Mouse (Mus musculus) heart, embryonic 16.5 days (tissue): ENCODE data around the gene Tppp2. TPM values are rescaled to one million over a fixed set of nuclear protein-coding genes. Genes with fewer than 3 reads are reported as not detected.
A peak's percentile ranks its signal among the peaks of the same experiment; 100 is the strongest.

Experiments
- ATAC-seq: fragments of 200-750 bp; cut with Nextera tagmentation; replicated peaks from 2 replicates; pipeline ENCODE4 v1.8.0; 2017; ENCODE audit warnings: moderate number of reproducible peaks; ENCODE audit not compliant: insufficient read depth, low FRiP score; ENCODE audit errors: extremely low read depth
- H3K27ac ChIP-seq: fragments of 300-500 bp; sonication (generic); 2 replicates; pipeline ENCODE4 v1.5.1; 2014; ENCODE audit warnings: mild to moderate bottlenecking, low read length, control low read depth, moderate library complexity
- H3K27me3 ChIP-seq: fragments of 300-500 bp; sonication (generic); 2 replicates; pipeline ENCODE4 v1.6.1; 2014; ENCODE audit warnings: low read length, mixed read lengths; ENCODE audit not compliant: control insufficient read depth, insufficient read depth
- H3K36me3 ChIP-seq: fragments of 300-500 bp; sonication (generic); 2 replicates; pipeline ENCODE4 v1.6.1; 2014; ENCODE audit not compliant: control insufficient read depth, insufficient read depth
- H3K4me1 ChIP-seq: fragments of 300-500 bp; sonication (generic); 2 replicates; pipeline ENCODE4 v1.6.1; 2014; ENCODE audit warnings: low read length, mixed read lengths; ENCODE audit not compliant: control insufficient read depth, insufficient read depth
- H3K4me2 ChIP-seq: fragments of 300-500 bp; sonication (generic); 2 replicates; pipeline ENCODE4 v1.6.1; 2014; ENCODE audit warnings: low read depth, mild to moderate bottlenecking, control low read depth, low read length
- H3K4me3 ChIP-seq: fragments of 300-500 bp; sonication (generic); 2 replicates; pipeline ENCODE4 v1.5.1; 2014; ENCODE audit warnings: mild to moderate bottlenecking, control low read depth, low read length
- H3K9ac ChIP-seq: fragments of 300-500 bp; sonication (generic); 2 replicates; pipeline ENCODE4 v1.6.1; 2014; ENCODE audit warnings: low read length, control low read depth
- H3K9me3 ChIP-seq: fragments of 300-500 bp; sonication (generic); replicated peaks from 2 replicates; pipeline ENCODE4 v1.6.1; 2016; ENCODE audit warnings: low read length; ENCODE audit not compliant: control insufficient read depth
- WGBS: fragments of 180-500 bp; shearing (Covaris S2); extraction: QIAGEN DNeasy Blood & Tissue Kit; methylation state at CpG from one replicate; pipeline ENCODE4 v1.1.7; 2014; 5-methylcytosine and 5-hydroxymethylcytosine counted together
- polyA plus RNA-seq: library from polyadenylated mRNA; unstranded; fragments of >200 nt; fragmentation: Nextera tagmentation; extraction: Ambion mirVana; gene quantifications from 2 replicates; pipeline ENCODE4 v1.2.1, GENCODE M21; 2015

The Tppp2 gene
- polyA plus RNA-seq, 1 experiment from 2014 or later = not detected

DNA sequence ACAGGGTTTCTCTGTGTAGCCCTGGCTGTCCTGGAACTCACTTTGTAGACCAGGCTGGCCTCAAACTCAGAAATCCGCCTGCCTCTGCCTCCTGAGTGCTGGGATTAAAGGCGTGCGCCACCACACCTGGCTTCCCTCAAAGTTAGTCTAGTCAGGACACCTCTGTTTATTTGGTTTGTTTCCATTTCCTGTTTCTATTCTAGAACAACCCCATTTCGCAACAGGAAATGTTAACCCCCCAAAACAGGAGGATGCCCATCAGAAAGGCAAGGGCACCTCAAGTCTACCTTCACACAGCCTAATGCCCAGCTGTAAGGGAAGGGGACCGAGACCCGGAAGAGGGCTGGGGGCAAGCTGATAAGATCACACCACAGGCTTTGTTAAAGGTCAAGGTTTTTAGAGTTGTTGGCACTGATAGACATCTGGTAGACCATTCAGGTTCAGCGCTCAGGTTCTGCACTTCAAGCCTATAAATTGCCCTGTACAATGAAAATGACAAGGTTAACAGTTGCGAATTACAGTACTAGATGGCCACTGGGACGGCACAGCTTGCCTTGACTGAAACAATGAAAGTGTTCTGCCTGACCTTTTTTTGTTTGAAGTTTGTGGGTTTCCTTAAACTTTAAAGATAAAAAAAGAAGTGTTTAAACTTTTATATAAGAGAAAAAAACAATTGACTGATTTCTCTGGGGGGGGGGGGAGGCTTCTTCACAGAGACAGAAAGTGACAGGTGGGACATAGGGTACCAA is 25.9 kb upstream of the Tppp2 start, which contains the start of gene Slc39a2:
Gene Slc39a2 (plus strand): TSS at position 699 of the 749 bp plus-strand sequence.
- Histone ChIP-seq H3K27ac (no peak within 1 kb of the TSS), H3K4me2 (no peak within 1 kb of the TSS), H3K36me3 (peaks cover 42% of the 10 kb centered on the region), H3K4me3 (no peak within 1 kb of the TSS), H3K9me3 (no peaks in the 10 kb centered on the region), H3K9ac (no peak within 1 kb of the TSS), H3K27me3 (no peaks in the 10 kb centered on the region), H3K4me1 (peaks cover 6% of the 10 kb centered on the region; the same call in 1 of the 2 replicates)
- ATAC-seq = no peak
- 91% methylated on average over 9 of the region's 9 CpGs for WGBS

DNA sequence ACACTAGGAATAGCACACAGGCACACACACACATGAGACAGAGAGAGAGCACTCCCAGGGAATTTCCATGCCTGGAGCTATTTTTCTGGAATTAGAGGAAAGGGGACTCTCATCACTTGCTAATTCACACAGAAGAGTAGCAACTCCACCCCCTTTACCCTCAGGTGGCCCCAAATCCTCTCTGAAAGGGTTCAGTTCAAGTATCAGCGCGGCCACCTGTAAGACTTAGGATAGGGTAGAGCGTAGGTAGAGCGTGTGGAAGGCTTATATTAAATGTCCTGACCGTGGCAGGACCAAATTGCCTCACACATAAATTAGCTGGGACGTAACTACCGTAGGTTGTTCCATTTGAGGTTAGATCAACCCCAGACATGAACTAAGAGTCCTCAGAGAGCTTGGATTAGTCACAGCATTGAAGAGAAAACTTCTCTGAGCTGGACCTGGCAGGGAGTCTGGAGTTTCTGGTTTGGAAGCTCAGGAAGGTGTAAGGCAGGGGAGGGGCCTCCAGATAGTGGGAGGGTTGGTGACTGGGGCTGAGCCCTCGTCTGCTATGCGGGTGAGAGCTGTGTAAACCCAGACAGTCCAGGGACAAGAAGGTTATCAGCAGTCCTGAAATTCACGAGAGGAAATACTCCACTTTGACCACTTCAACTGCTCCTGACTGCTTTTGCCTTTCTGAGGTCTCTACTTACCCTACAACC is 25.0 kb upstream of the Tppp2 start:
- H3K27me3 ChIP-seq = no peaks in the 10 kb centered on the region
- H3K9ac ChIP-seq = no peak overlapping the region
- H3K36me3 ChIP-seq = peaks cover 34% of the 10 kb centered on the region
- 29% methylated on average over 10 of the region's 10 CpGs for WGBS
- H3K4me3 ChIP-seq = no peak overlapping the region
- no peak for ATAC-seq
- peaks cover 6% of the 10 kb centered on the region; the same call in 1 of the 2 replicates for H3K4me1 ChIP-seq
- no peak overlapping the region for H3K4me2 ChIP-seq
- H3K27ac ChIP-seq = no peak overlapping the region
- no peaks in the 10 kb centered on the region for H3K9me3 ChIP-seq

DNA sequence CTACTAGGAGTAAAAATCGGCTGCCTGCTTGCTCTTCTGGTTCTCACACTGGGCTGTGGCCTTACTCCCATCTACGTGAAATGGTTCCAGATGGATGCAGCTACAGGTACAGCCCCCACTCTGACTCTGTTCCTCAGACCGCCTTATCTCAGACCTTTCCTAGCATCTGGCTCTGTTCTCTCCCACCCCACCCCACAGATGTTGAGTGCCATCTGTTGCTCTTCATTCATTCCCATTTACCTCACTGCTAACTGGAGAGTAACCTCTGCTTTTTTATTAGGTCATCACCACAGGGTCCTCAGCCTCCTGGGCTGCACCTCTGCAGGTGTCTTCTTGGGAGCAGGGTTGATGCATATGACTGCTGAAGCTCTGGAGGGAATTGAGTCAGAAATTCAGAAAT is 24.4 kb upstream of the Tppp2 start:
- Histone ChIP-seq H3K27ac (no peak overlapping the region), H3K9ac (no peak overlapping the region), H3K4me3 (no peak overlapping the region), H3K36me3 (peaks cover 29% of the 10 kb centered on the region), H3K9me3 (no peaks in the 10 kb centered on the region), H3K27me3 (no peaks in the 10 kb centered on the region), H3K4me1 (peaks cover 6% of the 10 kb centered on the region; the same call in 1 of the 2 replicates), H3K4me2 (no peak overlapping the region)
- no peak for ATAC-seq
- WGBS = 49% methylated on average over 3 of the region's 3 CpGs

DNA sequence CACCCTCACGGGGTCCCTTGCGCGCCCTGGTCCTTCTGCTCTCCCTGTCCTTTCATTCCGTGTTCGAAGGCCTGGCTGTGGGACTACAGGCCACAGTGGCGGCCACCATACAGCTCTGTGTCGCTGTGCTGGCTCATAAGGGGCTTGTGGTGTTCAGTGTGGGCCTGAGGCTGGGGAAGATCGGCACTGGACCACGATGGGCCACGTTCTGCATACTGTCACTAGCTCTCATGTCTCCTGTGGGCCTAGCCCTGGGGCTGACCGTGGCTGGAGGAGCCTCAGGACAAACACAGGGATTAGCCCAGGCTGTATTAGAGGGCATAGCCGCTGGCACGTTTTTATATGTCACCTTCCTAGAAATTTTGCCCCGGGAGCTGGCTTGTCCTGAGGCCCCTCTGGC is 23.2 kb upstream of the Tppp2 start:
- no peak for ATAC-seq
- H3K9ac ChIP-seq = no peak overlapping the region
- 76% methylated on average over 14 of the region's 14 CpGs for WGBS

GRCm38 (mm10) chr14:51896019-51896418 is 22.2 kb upstream of the Tppp2 start:
- H3K27me3 ChIP-seq = no peaks in the 10 kb centered on the region
- H3K9me3 ChIP-seq = no peaks in the 10 kb centered on the region
- H3K4me1 ChIP-seq = peaks cover 6% of the 10 kb centered on the region; the same call in 1 of the 2 replicates
- ATAC-seq = no peak
- WGBS = 72% methylated on average over 6 of the region's 6 CpGs
- no peak overlapping the region for H3K27ac ChIP-seq
- no peak overlapping the region for H3K9ac ChIP-seq
- no peak overlapping the region for H3K4me2 ChIP-seq
- H3K36me3 ChIP-seq = peaks cover 9% of the 10 kb centered on the region
- no peak overlapping the region for H3K4me3 ChIP-seq

More for the DNA sequence above, 23.2 kb upstream of the Tppp2 start:
- H3K36me3 ChIP-seq = peaks cover 17% of the 10 kb centered on the region
- H3K27me3 ChIP-seq = no peaks in the 10 kb centered on the region
- no peak overlapping the region for H3K4me3 ChIP-seq
- H3K27ac ChIP-seq = no peak overlapping the region
- H3K4me1 ChIP-seq = peaks cover 6% of the 10 kb centered on the region; the same call in 1 of the 2 replicates
- no peak overlapping the region for H3K4me2 ChIP-seq
- no peaks in the 10 kb centered on the region for H3K9me3 ChIP-seq

- Histone ChIP-seq H3K27ac (no peak overlapping the region), H3K36me3 (peaks cover 3% of the 10 kb centered on the region), H3K4me3 (no peak overlapping the region), H3K9ac (no peak overlapping the region), H3K9me3 (no peaks in the 10 kb centered on the region), H3K4me2 (no peak overlapping the region), H3K4me1 (peaks cover 6% of the 10 kb centered on the region; the same call in 1 of the 2 replicates), H3K27me3 (no peaks in the 10 kb centered on the region)
- no peak for ATAC-seq
- WGBS = 76% methylated on average over 8 of the region's 8 CpGs
Measured at GRCm38 (mm10) chr14:51896539-51897170, 21.6 kb upstream of the Tppp2 start.

DNA sequence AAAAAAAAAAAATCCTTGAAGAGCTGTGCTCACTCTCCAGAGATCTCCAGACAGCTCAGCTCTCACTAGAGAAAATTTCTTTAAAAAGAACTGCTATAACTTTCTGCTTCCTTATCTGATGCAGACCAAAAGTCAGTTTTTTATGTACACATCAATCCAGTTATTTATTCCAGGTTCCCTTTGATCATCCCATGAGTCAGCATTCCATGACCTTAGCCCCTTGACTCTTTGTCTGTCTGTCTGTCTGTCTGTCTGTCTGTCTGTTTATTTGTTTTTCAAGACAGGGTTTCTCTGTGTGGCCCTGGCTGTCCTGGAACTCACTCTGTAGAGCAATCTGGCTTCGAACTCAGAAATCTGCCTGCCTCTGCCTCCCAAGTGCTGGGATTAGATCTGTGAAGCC is 18.9 kb upstream of the Tppp2 start:
- H3K4me1 ChIP-seq = peaks cover 10% of the 10 kb centered on the region
- no peak for ATAC-seq
- no peaks in the 10 kb centered on the region for H3K27me3 ChIP-seq
- 92% methylated on average over 1 of the region's 1 CpGs for WGBS
- no peak overlapping the region for H3K4me2 ChIP-seq
- H3K9me3 ChIP-seq = no peaks in the 10 kb centered on the region
- H3K27ac ChIP-seq = no peak overlapping the region
- H3K4me3 ChIP-seq = no peak overlapping the region
- no peak overlapping the region for H3K9ac ChIP-seq
- no peaks in the 10 kb centered on the region for H3K36me3 ChIP-seq

GRCm38 (mm10) chr14:51902806-51903710 is 15.2 kb upstream of the Tppp2 start:
- Histone ChIP-seq H3K36me3 (peaks cover 25% of the 10 kb centered on the region), H3K27me3 (no peaks in the 10 kb centered on the region), H3K27ac (0 out of 2 replicates have a peak overlapping the region, but pooled peaks have one; percentile 16), H3K4me1 (peaks cover 12% of the 10 kb centered on the region), H3K9ac (no peak overlapping the region), H3K4me2 (no peak overlapping the region), H3K9me3 (no peaks in the 10 kb centered on the region), H3K4me3 (no peak overlapping the region)
- 41% methylated on average over 9 of the region's 9 CpGs for WGBS
- ATAC-seq = peak; percentile 84
